Mouse (Mus musculus): ENCODE results near the gene Zfp617.
"Not testable (repeated sequence)": the region's sequence is repeated elsewhere in the genome, so short reads cannot be mapped to it uniquely, and the experiment has no call there.

The Zfp617 gene

GRCm38 (mm10) chr8:71952961-71953700, 44.7 kb downstream of the Zfp617 start:
- DNase-seq, result not testable (repeated sequence)

DNA sequence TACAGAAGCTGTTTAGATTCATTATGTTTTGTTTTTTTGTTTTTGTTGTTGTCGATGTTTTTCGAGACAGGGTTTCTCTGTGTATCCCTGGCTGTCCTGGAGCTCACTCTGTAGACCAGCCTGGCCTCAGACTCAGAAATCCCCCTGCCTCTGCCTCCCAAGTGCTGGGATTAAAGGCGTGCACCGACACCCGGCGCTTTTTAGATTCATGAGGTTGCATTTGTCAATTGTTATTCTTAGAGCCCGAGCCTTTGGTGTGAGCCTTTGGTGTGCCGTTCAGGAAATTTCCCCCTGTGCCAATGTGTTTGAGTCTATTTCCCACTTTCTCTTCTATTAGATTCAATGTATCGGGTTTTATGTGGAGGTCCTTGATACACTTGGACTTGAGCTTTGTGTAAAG, 46.2 kb downstream of the Zfp617 start:
- no peak for DNase-seq

DNA sequence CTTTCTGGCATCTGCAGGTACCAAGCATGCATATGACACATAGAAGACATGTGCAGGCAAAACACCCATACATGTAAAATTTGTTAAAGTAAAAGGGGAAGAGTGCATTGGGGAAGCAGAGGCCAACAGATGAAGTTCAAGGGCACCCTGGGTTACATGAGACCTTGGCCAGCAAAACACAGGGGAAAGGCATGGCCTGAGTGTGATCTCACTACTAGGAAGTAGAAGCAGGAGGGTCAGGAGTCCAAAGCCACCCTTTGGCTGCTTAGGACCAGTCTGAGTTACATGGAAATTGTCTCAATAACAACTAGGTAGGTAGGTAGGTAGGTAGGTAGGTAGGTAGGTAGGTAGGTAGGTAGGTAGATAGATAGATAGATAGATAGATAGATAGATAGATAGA, 52.0 kb downstream of the Zfp617 start:
- DNase-seq, result no peak

DNA sequence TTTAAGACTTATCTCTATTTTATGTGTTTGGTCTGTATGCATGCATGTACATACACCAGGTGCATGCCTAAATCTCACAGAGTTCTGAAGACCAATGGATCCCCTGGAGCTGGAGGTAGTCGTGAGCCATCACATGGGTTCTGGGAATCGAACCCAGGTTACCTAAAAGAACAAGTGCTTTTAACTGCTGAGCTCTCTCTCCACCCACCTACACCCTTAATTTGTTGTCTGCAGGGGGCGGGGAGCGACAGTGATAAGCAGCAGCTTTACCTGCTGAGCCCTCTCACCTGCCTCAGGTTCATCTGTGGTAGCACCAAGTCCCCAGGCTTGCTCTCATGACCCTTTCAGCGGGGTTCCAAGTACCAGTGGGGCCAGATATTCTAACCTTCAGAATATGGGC, 53.4 kb downstream of the Zfp617 start:
- no peak for DNase-seq

GRCm38 (mm10) chr8:71964051-71964450, 55.6 kb downstream of the Zfp617 start:
- no peak for DNase-seq

- no peak for DNase-seq
Measured at GRCm38 (mm10) chr8:71965166-71965565, 56.7 kb downstream of the Zfp617 start.

GRCm38 (mm10) chr8:71966411-71966810, 58.0 kb downstream of the Zfp617 start:
- no peak for DNase-seq

DNA sequence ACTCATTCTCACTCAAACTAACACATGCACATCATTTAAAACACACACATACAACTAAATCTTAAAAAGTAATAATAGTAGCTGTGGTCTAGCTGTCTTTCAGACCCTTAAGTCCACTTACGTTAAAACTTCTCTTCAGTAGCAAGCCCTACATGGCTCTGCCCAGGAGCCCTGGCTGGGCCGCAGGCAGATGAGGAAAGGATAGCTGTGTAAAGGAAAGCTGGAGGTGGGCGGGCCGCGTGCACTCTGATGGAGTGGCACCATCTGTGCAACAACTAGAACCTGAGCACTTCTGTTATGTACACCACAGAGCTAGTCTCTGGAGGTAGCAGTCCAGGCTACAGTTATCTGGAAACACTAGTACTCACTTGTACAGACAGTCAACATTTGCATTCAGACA, 58.8 kb downstream of the Zfp617 start:
- no peak for DNase-seq

DNA sequence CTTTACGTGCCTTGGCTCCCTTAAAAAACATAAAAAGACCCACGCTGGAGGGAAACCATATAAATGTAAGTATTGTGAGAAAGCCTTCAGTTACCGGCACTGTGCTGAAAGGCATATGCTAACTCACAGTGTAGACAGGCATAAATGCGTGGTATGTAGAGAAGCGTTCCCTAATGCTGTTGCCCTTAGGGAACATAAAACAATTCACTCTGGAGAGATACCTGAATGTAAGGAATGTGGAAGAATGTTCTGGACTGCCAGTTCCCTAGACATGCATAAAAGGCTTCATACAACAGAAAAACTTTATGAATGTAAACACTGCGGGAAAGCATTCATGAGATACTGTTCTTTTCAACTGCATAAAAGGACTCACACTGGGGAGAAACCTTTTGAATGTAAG, 59.7 kb downstream of the Zfp617 start:
- DNase-seq, result no peak

DNA sequence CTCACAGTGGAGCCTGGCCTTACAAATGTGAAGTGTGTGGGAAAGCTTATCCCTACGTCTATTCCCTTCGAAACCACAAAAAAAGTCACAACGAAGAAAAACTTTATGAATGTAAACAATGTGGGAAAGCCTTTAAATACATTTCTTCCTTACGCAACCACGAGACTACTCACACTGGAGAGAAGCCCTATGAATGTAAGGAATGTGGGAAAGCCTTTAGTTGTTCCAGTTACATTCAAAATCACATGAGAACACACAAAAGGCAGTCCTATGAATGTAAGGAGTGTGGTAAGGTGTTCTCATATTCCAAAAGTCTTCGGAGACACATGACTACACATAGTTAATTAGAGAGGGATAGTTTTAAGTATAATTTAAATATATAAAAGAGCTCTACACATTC, 60.2 kb downstream of the Zfp617 start:
- DNase-seq, result no peak

DNA sequence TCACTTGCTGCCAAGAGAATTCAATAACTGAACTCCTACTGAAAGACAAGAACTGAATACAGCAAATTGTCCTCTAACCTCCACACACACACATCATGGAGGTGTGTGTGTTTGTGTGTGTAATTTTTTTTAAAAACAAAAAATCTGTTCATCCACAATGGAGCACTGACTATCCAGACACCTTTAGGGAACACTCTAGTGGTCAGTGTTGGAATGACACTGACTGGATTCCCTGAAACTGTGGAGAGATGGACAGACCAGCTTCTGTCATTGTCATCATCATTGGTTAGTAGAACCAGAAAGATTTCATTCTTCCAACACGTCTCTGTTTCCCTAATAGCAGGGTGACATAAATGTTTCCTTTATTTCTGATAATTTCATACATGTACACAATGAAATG, 63.5 kb downstream of the Zfp617 start:
- DNase-seq, result no peak

DNA sequence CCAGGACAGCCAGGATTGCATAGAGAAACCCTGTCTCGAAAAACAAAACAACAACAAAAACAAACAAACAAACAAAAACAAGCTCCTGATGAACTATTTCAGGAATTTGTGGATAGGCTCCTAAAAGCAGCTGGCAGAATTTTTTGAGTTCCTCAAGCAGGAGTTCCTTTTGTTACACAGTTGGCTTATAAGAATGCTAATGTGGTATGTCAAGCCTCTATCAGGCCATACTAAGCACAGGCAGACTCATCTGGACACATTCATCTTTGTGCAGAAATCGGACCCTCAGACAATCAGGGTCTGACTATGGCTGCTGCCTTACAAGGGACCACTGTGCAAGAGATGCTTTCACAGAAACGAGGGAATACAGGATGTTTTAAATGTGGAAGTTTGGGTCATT, 65.8 kb downstream of the Zfp617 start:
- no peak for DNase-seq

- DNase-seq, result no peak
Measured at GRCm38 (mm10) chr8:71981032-71981431, 72.6 kb downstream of the Zfp617 start.

- DNase-seq, result no peak
Measured at GRCm38 (mm10) chr8:71981456-71981855, 73.0 kb downstream of the Zfp617 start.

Measured in layer of hippocampus, adult 9-11 months (tissue).